Mouse (Mus musculus): Measurements from ENCODE around the gene Map3k11. TPM values are rescaled to one million over a fixed set of nuclear protein-coding genes. Genes with fewer than 3 reads are reported as not detected.

Map3k11 gene
- polyA plus RNA-seq, 1 experiment = 24.5 TPM

DNA sequence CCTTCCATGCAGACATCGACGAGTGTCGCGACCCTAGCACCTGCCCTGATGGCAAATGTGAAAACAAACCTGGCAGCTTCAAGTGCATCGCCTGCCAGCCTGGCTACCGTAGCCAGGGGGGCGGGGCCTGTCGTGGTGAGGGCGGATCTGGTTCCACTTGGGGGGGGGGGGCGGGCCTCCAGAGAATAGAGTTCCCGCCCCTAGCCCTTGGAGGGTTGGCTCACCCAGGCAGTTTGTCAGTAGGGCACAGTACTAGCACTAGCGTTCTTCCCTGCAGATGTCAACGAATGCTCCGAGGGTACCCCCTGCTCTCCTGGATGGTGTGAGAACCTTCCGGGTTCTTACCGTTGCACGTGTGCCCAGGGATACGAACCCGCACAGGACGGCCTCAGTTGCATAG is 63.2 kb downstream of the Map3k11 start:
- no peaks in the 10 kb centered on the region; the same call in 1 of the 2 replicates for H3K4me1 ChIP-seq (ENCODE audit: control insufficient read depth, insufficient read depth, insufficient read length, low read length)
- no peak overlapping the region for H3K4me3 ChIP-seq (ENCODE audit: insufficient read depth, low read depth, low read length)
- H3K27ac ChIP-seq (replicated peaks; ENCODE audit: low read depth, low read length) = no peak overlapping the region

Other genes starting within 250 kb of the Map3k11 start
- gene Fosl1, start 241.2 kb upstream of the Map3k11 start, polyA plus RNA-seq (2012; ENCODE audit: insufficient read depth, insufficient read length, missing spikeins) = not detected in 2 replicates
- gene Ccdc85b, start 230.8 kb upstream of the Map3k11 start, polyA plus RNA-seq (2012; ENCODE audit: insufficient read depth, insufficient read length, missing spikeins) = 2.2 and 6.5 TPM in 2 replicates
- 34.8 and 44.0 TPM in 2 replicates for gene Fibp, start 228.1 kb upstream of the Map3k11 start, polyA plus RNA-seq (2012; ENCODE audit: insufficient read depth, insufficient read length, missing spikeins)
- not detected in 2 replicates for gene Ctsw, start 220.2 kb upstream of the Map3k11 start, polyA plus RNA-seq (2012; ENCODE audit: insufficient read depth, insufficient read length, missing spikeins)
- gene Efemp2, start 214.8 kb upstream of the Map3k11 start, polyA plus RNA-seq (2012; ENCODE audit: insufficient read depth, insufficient read length, missing spikeins) = 10.1 and 16.1 TPM in 2 replicates
- gene Mus81, start 200.3 kb upstream of the Map3k11 start, polyA plus RNA-seq (2012; ENCODE audit: insufficient read depth, insufficient read length, missing spikeins) = 14.8 and 25.2 TPM in 2 replicates
- 324 and 390 TPM in 2 replicates for gene Cfl1, start 198.3 kb upstream of the Map3k11 start, polyA plus RNA-seq (2012; ENCODE audit: insufficient read depth, insufficient read length, missing spikeins)
- 1.1 TPM in 1 of 2 replicates, not detected in the other for gene 1700020D05Rik, start 185.0 kb upstream of the Map3k11 start, polyA plus RNA-seq (2012; ENCODE audit: insufficient read depth, insufficient read length, missing spikeins)
- gene Snx32, start 178.2 kb upstream of the Map3k11 start, polyA plus RNA-seq (2012; ENCODE audit: insufficient read depth, insufficient read length, missing spikeins) = 2.7 and 7.0 TPM in 2 replicates
- not detected in 2 replicates for gene Ovol1, start 128.1 kb upstream of the Map3k11 start, polyA plus RNA-seq (2012; ENCODE audit: insufficient read depth, insufficient read length, missing spikeins)
- gene Ap5b1, start 120.7 kb upstream of the Map3k11 start, polyA plus RNA-seq (2012; ENCODE audit: insufficient read depth, insufficient read length, missing spikeins) = 1.3 and 2.1 TPM in 2 replicates
- gene Rnaseh2c, start 86.9 kb upstream of the Map3k11 start, polyA plus RNA-seq (2012; ENCODE audit: insufficient read depth, insufficient read length, missing spikeins) = 55.5 and 74.0 TPM in 2 replicates
- gene Kat5, start 78.5 kb upstream of the Map3k11 start, polyA plus RNA-seq (2012; ENCODE audit: insufficient read depth, insufficient read length, missing spikeins) = 17.0 and 26.3 TPM in 2 replicates
- 22.8 and 24.6 TPM in 2 replicates for gene Rela, start 51.3 kb upstream of the Map3k11 start, polyA plus RNA-seq (2012; ENCODE audit: insufficient read depth, insufficient read length, missing spikeins)
- gene Sipa1, start 25.0 kb upstream of the Map3k11 start, polyA plus RNA-seq (2012; ENCODE audit: insufficient read depth, insufficient read length, missing spikeins) = 10.0 and 11.6 TPM in 2 replicates
- gene Pcnx3, start 166 bp downstream of the Map3k11 start, polyA plus RNA-seq (2012; ENCODE audit: insufficient read depth, insufficient read length, missing spikeins) = 19.6 and 26.2 TPM in 2 replicates
- gene Kcnk7, start 15.6 kb downstream of the Map3k11 start, polyA plus RNA-seq (2012; ENCODE audit: insufficient read depth, insufficient read length, missing spikeins) = not detected in 2 replicates
- 45.3 and 47.1 TPM in 2 replicates for gene Ehbp1l1, start 37.6 kb downstream of the Map3k11 start, polyA plus RNA-seq (2012; ENCODE audit: insufficient read depth, insufficient read length, missing spikeins)
- gene Fam89b, start 40.9 kb downstream of the Map3k11 start, polyA plus RNA-seq (2012; ENCODE audit: insufficient read depth, insufficient read length, missing spikeins) = 55.7 and 58.4 TPM in 2 replicates
- gene Ltbp3, start 52.2 kb downstream of the Map3k11 start, polyA plus RNA-seq (2012; ENCODE audit: insufficient read depth, insufficient read length, missing spikeins) = 59.4 and 101 TPM in 2 replicates
- 49.2 and 54.3 TPM in 2 replicates for gene Scyl1, start 82.7 kb downstream of the Map3k11 start, polyA plus RNA-seq (2012; ENCODE audit: insufficient read depth, insufficient read length, missing spikeins)
- gene Frmd8, start 186.5 kb downstream of the Map3k11 start, polyA plus RNA-seq (2012; ENCODE audit: insufficient read depth, insufficient read length, missing spikeins) = 6.6 and 7.0 TPM in 2 replicates
- 2.3 and 2.4 TPM in 2 replicates for gene Slc25a45, start 189.1 kb downstream of the Map3k11 start, polyA plus RNA-seq (2012; ENCODE audit: insufficient read depth, insufficient read length, missing spikeins)
- not detected in 2 replicates for gene Tigd3, start 205.4 kb downstream of the Map3k11 start, polyA plus RNA-seq (2012; ENCODE audit: insufficient read depth, insufficient read length, missing spikeins)
- gene Dpf2, start 224.3 kb downstream of the Map3k11 start, polyA plus RNA-seq (2012; ENCODE audit: insufficient read depth, insufficient read length, missing spikeins) = 22.6 and 36.6 TPM in 2 replicates
- gene Cdc42ep2, start 236.1 kb downstream of the Map3k11 start, polyA plus RNA-seq (2012; ENCODE audit: insufficient read depth, insufficient read length, missing spikeins) = 4.0 and 5.4 TPM in 2 replicates

Data from brown adipose tissue, adult 24 weeks (tissue).